Mouse (Mus musculus) stomach, embryonic 14.5 days (tissue): Measurements from ENCODE around the gene Mid1. TPM values are rescaled to one million over a fixed set of nuclear protein-coding genes. Genes with fewer than 3 reads are reported as not detected.
"Not testable (repeated sequence)": the region's sequence is repeated elsewhere in the genome, so short reads cannot be mapped to it uniquely, and the experiment has no call there.

ENCODE experiments used
- ATAC-seq: fragments of 200-750 bp; cut with Nextera tagmentation; 2 replicates; pipeline ENCODE4 v1.8.0; 2017; ENCODE audit warnings: low read depth, moderate TSS enrichment; ENCODE audit not compliant: insufficient number of reproducible peaks, insufficient read depth, low FRiP score
- H3K27ac ChIP-seq: fragments of 300-500 bp; sonication (generic); 2 replicates; pipeline ENCODE4 v1.5.1; 2014; ENCODE audit warnings: mild to moderate bottlenecking, low read length, moderate library complexity, mixed read lengths
- H3K27me3 ChIP-seq: fragments of 300-500 bp; sonication (generic); 2 replicates; pipeline ENCODE4 v1.6.1; 2014; ENCODE audit warnings: low read length, control low read depth, mixed read lengths; ENCODE audit not compliant: control insufficient read depth, insufficient read depth
- H3K36me3 ChIP-seq: fragments of 300-500 bp; sonication (generic); 2 replicates; pipeline ENCODE4 v1.6.1; 2014; ENCODE audit warnings: mild to moderate bottlenecking, control low read depth, low read length, moderate library complexity, mixed read lengths; ENCODE audit not compliant: control insufficient read depth, insufficient read depth
- H3K4me1 ChIP-seq: fragments of 300-500 bp; sonication (generic); 2 replicates; pipeline ENCODE4 v1.6.1; 2014; ENCODE audit warnings: low read length, control low read depth, mixed read lengths; ENCODE audit not compliant: control insufficient read depth, insufficient read depth
- H3K4me2 ChIP-seq: fragments of 300-500 bp; sonication (generic); replicated peaks from 2 replicates; pipeline ENCODE4 v1.6.1; 2014; ENCODE audit warnings: low read depth, low read length, control low read depth
- H3K4me3 ChIP-seq: fragments of 300-500 bp; sonication (generic); 2 replicates; pipeline ENCODE4 v1.5.1; 2014; ENCODE audit warnings: low read depth, low read length, control low read depth
- H3K9ac ChIP-seq: fragments of 300-500 bp; sonication (generic); replicated peaks from 2 replicates; pipeline ENCODE4 v1.6.1; 2014; ENCODE audit warnings: low read depth, mild to moderate bottlenecking, control low read depth, low read length, moderate library complexity, mixed read lengths
- H3K9me3 ChIP-seq: fragments of 300-500 bp; sonication (generic); 2 replicates; pipeline ENCODE4 v1.6.1; 2016; ENCODE audit warnings: low read depth, low read length, control low read depth; ENCODE audit not compliant: control insufficient read depth
- WGBS: fragments of 180-500 bp; shearing (Covaris S2); extraction: QIAGEN DNeasy Blood & Tissue Kit; methylation state at CpG from one replicate; pipeline ENCODE4 v1.1.7; 2014; 5-methylcytosine and 5-hydroxymethylcytosine counted together
- polyA plus RNA-seq: library from polyadenylated mRNA; unstranded; fragments of >200 nt; fragmentation: Nextera tagmentation; extraction: Ambion mirVana; gene quantifications from 2 replicates; pipeline ENCODE4 v1.2.1, GENCODE M21; 2014

Gene Mid1
- polyA plus RNA-seq, 1 experiment from 2014 or later, result 14.4 TPM

GRCm38 (mm10) chrX:169979461-169980202, 294.6 kb downstream of the Mid1 start:
- H3K4me2 ChIP-seq, H3K27ac ChIP-seq, H3K9ac ChIP-seq, ATAC-seq, H3K27me3 ChIP-seq, H3K4me3 ChIP-seq, H3K4me1 ChIP-seq: not testable (repeated sequence)
- Histone ChIP-seq H3K36me3 (peaks cover 26% of the 10 kb centered on the region), H3K9me3 (peaks cover 12% of the 10 kb centered on the region)
- WGBS, result 81% methylated on average over 20 of the region's 20 CpGs

- not testable (repeated sequence) for H3K27me3 ChIP-seq, H3K4me3 ChIP-seq, H3K27ac ChIP-seq, H3K4me1 ChIP-seq, ATAC-seq, H3K9ac ChIP-seq, H3K4me2 ChIP-seq
- Histone ChIP-seq H3K36me3 (peaks cover 31% of the 10 kb centered on the region), H3K9me3 (peaks cover 17% of the 10 kb centered on the region)
- WGBS, result 75% methylated on average over 6 of the region's 6 CpGs
Observed at GRCm38 (mm10) chrX:169980203-169980556, 295.2 kb downstream of the Mid1 start.

GRCm38 (mm10) chrX:169980809-169981289, 295.9 kb downstream of the Mid1 start:
- Histone ChIP-seq H3K9me3 (peaks cover 21% of the 10 kb centered on the region), H3K36me3 (peaks cover 37% of the 10 kb centered on the region), H3K4me2 (no peak overlapping the region), H3K4me1 (no peaks in the 10 kb centered on the region), H3K27me3 (no peaks in the 10 kb centered on the region), H3K4me3 (no peak overlapping the region), H3K9ac (no peak overlapping the region), H3K27ac (no peak overlapping the region)
- 77% methylated on average over 12 of the region's 12 CpGs for WGBS
- no peak for ATAC-seq

GRCm38 (mm10) chrX:169981761-169982181, 296.8 kb downstream of the Mid1 start:
- not testable (repeated sequence) for H3K27me3 ChIP-seq, H3K9ac ChIP-seq, H3K27ac ChIP-seq, H3K4me3 ChIP-seq, H3K4me2 ChIP-seq, H3K4me1 ChIP-seq
- peaks cover 26% of the 10 kb centered on the region for H3K9me3 ChIP-seq
- H3K36me3 ChIP-seq, result peaks cover 42% of the 10 kb centered on the region
- ATAC-seq, result 0 out of 2 replicates have a peak, but pooled peaks have one; percentile 21
- 65% methylated on average over 19 of the region's 19 CpGs for WGBS

GRCm38 (mm10) chrX:169982606-169983400, 297.8 kb downstream of the Mid1 start:
- peaks cover 43% of the 10 kb centered on the region for H3K36me3 ChIP-seq
- H3K27me3 ChIP-seq, H3K9ac ChIP-seq, H3K4me3 ChIP-seq, ATAC-seq, H3K4me2 ChIP-seq, H3K4me1 ChIP-seq, H3K27ac ChIP-seq: not testable (repeated sequence)
- H3K9me3 ChIP-seq, result peaks cover 32% of the 10 kb centered on the region
- 82% methylated on average over 23 of the region's 23 CpGs for WGBS

- not testable (repeated sequence) for H3K27me3 ChIP-seq, H3K4me3 ChIP-seq, H3K9ac ChIP-seq, H3K4me1 ChIP-seq, H3K27ac ChIP-seq, ATAC-seq, H3K4me2 ChIP-seq
- H3K9me3 ChIP-seq, result peaks cover 36% of the 10 kb centered on the region
- 75% methylated on average over 19 of the region's 19 CpGs for WGBS
- peaks cover 46% of the 10 kb centered on the region for H3K36me3 ChIP-seq
Observed at GRCm38 (mm10) chrX:169983401-169984165, 298.6 kb downstream of the Mid1 start.

GRCm38 (mm10) chrX:169984331-169984730, 299.3 kb downstream of the Mid1 start:
- Histone ChIP-seq H3K9me3 (peaks cover 43% of the 10 kb centered on the region), H3K36me3 (peaks cover 53% of the 10 kb centered on the region)
- H3K4me1 ChIP-seq, H3K9ac ChIP-seq, H3K27ac ChIP-seq, H3K4me3 ChIP-seq, ATAC-seq, H3K4me2 ChIP-seq, H3K27me3 ChIP-seq: not testable (repeated sequence)
- WGBS, result 82% methylated on average over 7 of the region's 7 CpGs

GRCm38 (mm10) chrX:169984853-169985252, 299.9 kb downstream of the Mid1 start:
- Histone ChIP-seq H3K36me3 (peaks cover 55% of the 10 kb centered on the region), H3K9me3 (peaks cover 48% of the 10 kb centered on the region)
- H3K4me2 ChIP-seq, H3K27ac ChIP-seq, H3K27me3 ChIP-seq, ATAC-seq, H3K9ac ChIP-seq, H3K4me3 ChIP-seq, H3K4me1 ChIP-seq: not testable (repeated sequence)
- 90% methylated on average over 21 of the region's 21 CpGs for WGBS
